Mouse (Mus musculus) forelimb bud, embryonic 11.5 days (tissue): ENCODE measurements around the gene Raly.

ENCODE experiments used
- DNase-seq: peaks from one replicate; pipeline ENCODE4 v3.0.0-alpha.2; 2012; ENCODE audit warnings: low read depth, low spot score

Raly gene

DNA sequence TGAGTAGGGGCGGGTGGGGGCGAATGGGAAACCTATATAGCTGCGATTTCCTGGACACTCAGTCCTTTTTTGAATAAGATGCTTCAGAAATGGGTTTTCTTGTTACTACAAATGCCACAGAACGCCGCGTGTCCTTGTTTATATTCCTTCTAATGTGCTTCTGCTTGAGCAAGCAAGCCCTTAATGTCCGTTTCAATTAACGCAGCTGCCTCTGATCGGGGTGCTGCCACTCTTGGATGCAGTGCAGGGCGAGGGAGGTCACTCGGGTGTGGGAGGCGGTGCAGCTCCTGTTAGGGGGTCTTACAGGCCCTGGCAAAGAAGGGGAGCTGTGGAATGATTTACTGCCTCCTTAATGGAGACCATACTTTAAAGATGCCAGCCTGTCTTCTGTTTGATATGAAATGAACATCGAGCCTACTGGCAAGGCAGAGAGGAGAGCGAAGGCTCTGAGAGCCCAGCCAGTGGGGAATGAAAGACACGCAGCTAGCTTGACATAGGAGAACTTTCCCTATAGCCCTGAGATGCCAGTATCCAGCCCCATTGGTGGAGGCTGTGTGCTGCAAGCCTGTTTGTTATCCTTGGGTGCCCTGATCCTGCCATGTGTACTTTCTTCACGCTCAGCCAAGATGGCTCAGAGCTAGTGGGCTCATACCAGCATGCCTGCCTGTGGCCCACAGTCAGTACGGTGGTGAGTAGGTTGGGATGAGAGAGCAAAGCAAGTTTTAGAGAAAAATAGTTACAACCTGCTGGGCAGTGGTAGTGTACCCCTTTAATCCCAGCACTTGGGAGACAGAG, 7.8 kb upstream of the Raly start:
- no peak for DNase-seq

DNA sequence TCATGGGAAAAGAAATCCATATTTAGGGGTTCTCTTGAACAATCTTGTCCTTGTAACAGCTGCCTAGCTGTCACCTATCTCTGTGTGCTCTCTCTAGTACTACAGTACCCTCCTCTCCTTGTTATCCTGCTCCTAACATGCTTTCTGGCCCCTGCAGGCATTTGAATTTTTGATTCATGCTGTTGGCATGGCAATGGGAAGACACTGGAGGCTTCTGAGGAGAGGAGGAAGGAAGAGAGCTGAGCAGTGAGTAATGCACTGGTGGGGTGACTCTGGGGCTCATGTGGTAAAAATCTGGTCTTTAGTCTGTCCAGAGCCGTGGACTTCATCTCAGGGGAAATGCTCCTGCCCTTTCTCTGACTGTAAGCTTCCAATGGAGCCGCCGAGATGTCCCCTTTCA, 5.6 kb upstream of the Raly start:
- DNase-seq: no peak

DNA sequence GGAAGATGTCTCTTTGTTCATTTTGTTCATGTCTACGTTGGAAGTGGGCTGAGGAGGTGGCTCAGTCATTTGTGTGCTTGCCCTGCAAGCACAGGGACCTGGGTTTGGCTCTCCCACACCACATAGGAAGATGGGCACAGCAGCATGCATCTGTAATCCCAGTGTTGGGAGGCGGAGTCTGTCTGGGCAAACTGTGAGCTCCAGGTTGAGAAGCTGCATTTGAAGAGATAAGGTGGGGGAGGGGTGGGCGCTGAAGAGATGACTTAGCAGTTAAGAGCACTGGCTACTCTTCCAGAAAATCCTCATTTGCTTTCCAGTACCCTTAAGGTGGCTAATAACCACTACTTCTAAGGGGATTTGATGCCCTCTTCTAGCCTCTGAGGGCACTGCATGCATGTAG, 4.7 kb upstream of the Raly start:
- DNase-seq: no peak

DNA sequence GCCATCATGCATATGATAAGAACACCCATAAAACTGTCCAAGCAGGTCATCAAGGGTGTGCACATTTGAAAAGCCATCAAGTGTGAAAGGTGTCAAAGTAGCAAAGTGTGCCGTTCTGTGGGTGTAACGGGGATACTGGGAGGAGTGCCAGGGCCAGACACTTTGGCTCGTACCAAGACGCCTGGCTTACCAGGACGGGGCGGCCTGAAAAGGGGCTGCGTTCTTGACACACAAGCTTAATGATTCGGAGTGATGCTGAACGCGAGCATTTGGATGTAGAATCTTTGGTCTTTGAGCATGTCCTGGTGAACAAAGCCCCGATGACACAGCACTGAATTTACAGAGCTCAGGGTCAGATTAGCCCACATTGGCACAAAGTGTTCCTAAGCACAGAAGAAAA, 4.1 kb upstream of the Raly start:
- DNase-seq: no peak

- DNase-seq: no peak
Observed at GRCm38 (mm10) chr2:154789381-154789780, 1.5 kb upstream of the Raly start.

DNA sequence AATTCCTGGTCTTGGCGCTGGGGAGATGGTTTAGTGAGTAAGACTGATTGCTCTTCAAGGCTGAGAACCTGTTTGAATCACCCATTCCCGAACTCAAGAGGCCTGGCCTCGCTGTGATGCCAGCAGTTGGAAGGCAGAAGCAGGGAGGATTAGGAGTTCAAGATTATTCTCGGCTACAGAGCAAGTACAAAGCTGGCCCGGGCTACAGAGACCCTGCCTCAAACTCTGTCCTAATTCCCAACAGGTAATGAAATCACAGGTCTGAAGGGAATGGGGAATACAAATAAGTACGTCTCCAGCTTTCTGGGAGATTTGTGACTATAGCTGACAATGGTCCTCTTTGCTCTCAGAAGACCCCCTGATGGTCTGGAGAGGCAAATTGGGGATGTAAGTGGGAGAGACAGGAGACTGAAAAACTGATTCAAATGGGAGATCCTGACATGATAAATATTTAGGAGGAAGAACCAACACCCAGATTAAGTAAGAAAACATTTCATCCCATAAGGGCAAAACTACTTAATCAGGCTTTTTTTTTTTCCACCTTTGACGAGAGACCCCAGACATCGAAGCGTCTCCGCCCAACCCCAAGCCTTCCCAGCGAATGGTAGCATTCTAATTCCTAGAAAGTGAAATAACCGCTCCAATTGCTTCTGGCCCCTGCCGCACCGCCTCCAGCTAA, 780 bp upstream of the Raly start:
- DNase-seq: no peak

GRCm38 (mm10) chr2:154791661-154792642, 1.1 kb downstream of the Raly start:
- peak; percentile 42 for DNase-seq

DNA sequence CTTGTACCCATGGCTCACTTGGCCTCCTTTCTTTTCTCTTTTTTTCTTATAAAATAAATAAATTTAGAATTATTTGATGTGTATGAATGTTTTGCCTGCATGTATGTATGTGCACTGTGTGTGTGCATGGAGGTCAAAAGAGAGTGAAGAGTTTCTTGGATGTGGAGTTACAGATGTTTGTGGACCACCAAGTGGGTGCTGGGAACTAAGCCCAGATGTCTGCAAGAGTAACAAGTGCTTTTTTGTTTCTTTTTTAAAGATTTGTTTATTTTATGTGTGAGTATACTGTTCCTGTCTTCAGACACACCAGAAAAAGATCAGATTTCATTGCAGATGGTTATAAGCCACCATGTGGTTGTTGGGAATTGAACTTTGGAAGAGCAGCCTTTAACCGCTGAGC, 12.5 kb downstream of the Raly start:
- no peak for DNase-seq

DNA sequence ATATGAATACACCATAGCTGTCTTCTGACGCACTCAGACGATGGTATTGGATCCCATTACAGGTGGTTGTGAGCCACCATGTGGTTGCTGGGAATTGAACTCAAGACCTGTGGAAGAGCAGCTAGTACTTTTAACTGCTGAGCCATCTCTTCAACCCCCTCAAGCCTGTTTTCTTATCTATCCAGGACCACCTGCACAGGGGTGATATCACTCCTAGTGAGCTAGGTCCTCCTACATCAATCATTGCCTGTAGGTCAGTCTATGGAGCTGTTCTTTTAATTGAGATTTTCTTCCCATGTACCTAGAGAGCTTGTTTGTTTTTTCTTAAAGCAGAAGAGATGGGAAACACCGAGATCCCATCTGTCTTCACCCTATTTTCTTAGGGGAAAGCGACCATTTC, 12.9 kb downstream of the Raly start:
- DNase-seq: no peak

- DNase-seq: no peak
Observed at GRCm38 (mm10) chr2:154807689-154808088, 16.8 kb downstream of the Raly start.

- no peak for DNase-seq
Observed at GRCm38 (mm10) chr2:154809107-154809762, 18.3 kb downstream of the Raly start.

DNA sequence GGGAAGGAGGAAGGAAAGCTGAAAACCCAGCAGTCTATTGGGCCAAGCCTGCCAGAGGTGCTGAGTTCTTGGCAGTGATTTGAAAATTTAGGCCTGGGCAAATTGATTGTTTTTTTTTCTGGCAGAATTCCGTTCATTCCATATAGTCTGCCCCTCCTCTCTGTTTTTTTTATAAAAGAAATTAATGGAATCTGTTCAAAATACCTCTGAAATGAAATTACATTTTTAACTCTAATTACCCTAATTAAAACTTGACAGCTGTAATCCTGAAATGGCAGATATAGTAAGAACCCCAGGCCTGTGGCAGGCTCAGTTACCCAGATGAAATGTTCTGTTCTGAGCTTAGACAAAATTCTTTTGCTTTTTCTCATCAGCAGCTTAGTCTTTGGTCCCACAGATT, 19.9 kb downstream of the Raly start:
- no peak for DNase-seq

DNA sequence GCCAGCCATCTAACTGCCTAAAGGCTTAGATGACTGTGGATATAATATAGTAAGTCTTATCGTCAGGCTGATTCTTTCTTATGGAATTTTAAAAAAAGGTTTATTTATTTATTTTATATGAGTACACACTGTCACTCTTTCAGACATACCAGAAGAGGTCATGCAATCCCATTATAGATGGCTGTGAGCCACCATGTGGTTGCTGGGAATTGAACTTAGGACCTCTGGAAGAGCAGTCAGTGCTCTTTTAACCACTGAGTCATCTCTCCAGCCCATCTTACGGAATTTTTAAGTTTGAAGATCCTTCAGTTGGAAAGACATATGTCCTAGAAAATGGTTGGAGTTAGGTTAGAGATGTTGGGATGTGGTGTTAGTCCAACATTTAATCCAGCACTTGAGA, 22.5 kb downstream of the Raly start:
- no peak for DNase-seq

- DNase-seq: no peak
Observed at GRCm38 (mm10) chr2:154817089-154817488, 26.2 kb downstream of the Raly start.

DNA sequence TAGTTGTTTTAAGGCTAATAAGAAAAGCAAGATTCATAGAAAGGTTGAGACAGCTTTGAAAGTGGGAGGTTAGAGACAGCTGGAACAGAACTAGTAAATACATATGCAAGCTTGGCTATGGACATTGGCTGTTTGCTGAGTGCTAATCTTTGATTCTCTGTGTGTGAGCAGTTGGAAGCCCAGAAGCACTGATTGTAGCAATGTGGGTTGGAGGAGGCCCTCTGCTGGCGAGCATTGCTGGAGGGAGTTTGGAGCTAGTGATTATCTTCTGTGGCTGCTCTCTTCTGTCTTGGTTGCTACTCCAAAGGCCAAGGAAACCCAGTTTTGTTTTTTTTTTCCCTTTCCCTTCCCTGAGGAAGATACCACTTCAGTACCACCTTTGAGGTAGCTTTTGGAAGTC, 26.9 kb downstream of the Raly start:
- DNase-seq: no peak

GRCm38 (mm10) chr2:154818599-154818998, 27.7 kb downstream of the Raly start:
- no peak for DNase-seq

GRCm38 (mm10) chr2:154820346-154820745, 29.4 kb downstream of the Raly start:
- DNase-seq: no peak

- no peak for DNase-seq
Observed at GRCm38 (mm10) chr2:154826054-154826538, 35.2 kb downstream of the Raly start.

- no peak for DNase-seq
Observed at GRCm38 (mm10) chr2:154827521-154827920, 36.6 kb downstream of the Raly start.

DNA sequence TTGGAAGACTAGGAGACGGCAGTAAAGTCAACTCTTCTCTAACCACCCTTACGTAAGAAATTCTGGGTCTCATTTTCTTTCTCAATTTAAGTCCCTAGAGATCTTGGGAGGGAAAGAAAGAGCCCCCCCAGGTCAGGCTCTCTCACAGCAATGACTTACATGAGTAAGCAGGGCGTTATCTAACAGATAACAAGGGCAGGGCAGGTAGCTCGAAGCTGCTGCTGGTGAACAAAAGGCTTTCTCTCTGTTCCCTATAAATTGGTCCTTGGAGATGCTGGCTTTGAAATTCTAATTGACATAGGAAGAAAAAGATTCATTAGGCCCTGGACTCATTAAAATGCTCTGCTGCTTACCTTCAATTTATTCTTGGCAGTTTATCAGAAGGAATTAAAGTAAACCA, 41.6 kb downstream of the Raly start:
- no peak for DNase-seq

- no peak for DNase-seq
Observed at GRCm38 (mm10) chr2:154834149-154834865, 43.4 kb downstream of the Raly start.
